Mouse (Mus musculus) thymus, adult 2 months (tissue): ENCODE measurements around the gene Nap1l2. TPM values are rescaled to one million over a fixed set of nuclear protein-coding genes. Genes with fewer than 3 reads are reported as not detected.

Experiments used
- DNase-seq: peaks from one replicate; pipeline ENCODE4 v3.0.0; 2021
- H3K27ac ChIP-seq: fragments of 200-500 bp; 2 replicates; pipeline ENCODE4 v1.5.1; 2012; ENCODE audit warnings: low read length, control low read depth; ENCODE audit not compliant: control insufficient read depth, insufficient read depth
- H3K27me3 ChIP-seq: fragments of 200-500 bp; 2 replicates; pipeline ENCODE4 v1.6.1; 2012; ENCODE audit warnings: mild to moderate bottlenecking, low read length, moderate library complexity, mixed read lengths; ENCODE audit not compliant: control insufficient read depth, insufficient read depth
- H3K36me3 ChIP-seq: fragments of 200-500 bp; 2 replicates; pipeline ENCODE4 v1.6.1; 2012; ENCODE audit warnings: mild to moderate bottlenecking, low read length, moderate library complexity; ENCODE audit not compliant: control insufficient read depth, insufficient read depth
- H3K4me1 ChIP-seq: fragments of 200-500 bp; replicated peaks from 2 replicates; pipeline ENCODE4 v1.6.1; 2012; ENCODE audit warnings: low read length; ENCODE audit not compliant: control insufficient read depth, insufficient read depth
- H3K4me3 ChIP-seq: fragments of 200-500 bp; 2 replicates; pipeline ENCODE4 v1.5.1; 2012; ENCODE audit warnings: mild to moderate bottlenecking, low read length, control low read depth, moderate library complexity; ENCODE audit not compliant: control insufficient read depth, insufficient read depth
- CTCF ChIP-seq: fragments of 200-500 bp; IDR thresholded peaks from 2 replicates; pipeline ENCODE4 v1.5.1; 2012; ENCODE audit warnings: mild to moderate bottlenecking, control low read depth, low read length, moderate library complexity, borderline replicate concordance; ENCODE audit not compliant: control insufficient read depth, poor library complexity, insufficient read depth; ENCODE audit errors: extremely low read depth
- POLR2A ChIP-seq: fragments of 200-500 bp; IDR thresholded peaks from 2 replicates; pipeline ENCODE4 v1.6.1; 2012; ENCODE audit warnings: mild to moderate bottlenecking, low read length, control low read depth, moderate library complexity; ENCODE audit not compliant: control insufficient read depth, poor library complexity, insufficient read depth; ENCODE audit errors: extremely low read depth
- WGBS: fragments of 180-500 bp; shearing (Covaris S2); methylation state at CpG from one replicate; pipeline ENCODE4 v1.1.7; 2018; 5-methylcytosine and 5-hydroxymethylcytosine counted together
- polyA plus RNA-seq: library from polyadenylated mRNA; depleted of rRNA; stranded (reverse); fragments of >200 nt; gene quantifications from 2 replicates; pipeline ENCODE4 v1.2.3, GENCODE M21; 2012; rRNA removed

Gene Nap1l2
- polyA plus RNA-seq, 1 experiment, result 0.04 TPM

DNA sequence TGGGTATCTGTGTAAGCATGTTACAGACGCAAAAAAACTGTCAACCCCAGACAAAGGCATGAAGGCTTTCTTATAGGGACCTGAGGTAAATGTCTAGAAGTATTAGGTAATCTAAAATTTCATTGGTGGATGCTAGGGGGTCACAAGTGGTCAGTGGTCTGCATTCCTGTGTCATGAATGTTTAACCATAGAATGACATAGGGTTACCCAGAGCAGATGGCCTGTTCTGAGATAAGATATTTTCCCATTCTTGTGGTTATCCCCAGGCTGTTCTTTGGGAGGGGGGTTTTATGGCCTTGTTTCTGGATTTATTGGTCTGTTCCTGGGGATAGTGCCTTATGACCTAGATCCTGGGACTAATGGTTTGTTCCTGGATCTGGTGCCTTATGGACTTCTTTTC, 30.3 kb downstream of the Nap1l2 start:
- Histone ChIP-seq H3K27me3 (no peaks in the 10 kb centered on the region), H3K36me3 (no peaks in the 10 kb centered on the region), H3K4me3 (no peak overlapping the region), H3K4me1 (no peaks in the 10 kb centered on the region), H3K27ac (no peak overlapping the region)
- no peak for DNase-seq
- TF ChIP-seq POLR2A (no peak), CTCF (no peak)
- 65% methylated on average over 1 of the region's 1 CpGs for WGBS

DNA sequence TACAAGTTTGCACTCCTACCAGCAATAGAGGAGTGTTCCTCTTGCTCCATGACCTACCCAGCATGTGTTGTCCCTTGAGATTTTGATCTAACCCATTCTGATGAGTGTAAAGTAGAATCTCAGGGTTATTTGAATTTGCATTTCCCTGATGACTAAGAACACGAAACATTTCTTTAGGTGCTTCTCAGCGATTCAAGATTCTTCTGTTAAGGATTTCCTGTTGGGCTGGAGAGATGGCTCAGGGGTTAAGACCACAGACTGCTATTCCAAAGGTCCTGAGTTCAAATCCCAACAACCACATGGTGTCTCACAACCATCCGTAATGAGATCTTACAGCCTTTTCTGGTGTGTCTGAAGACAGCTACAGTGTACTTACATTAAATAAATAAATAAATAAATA, 47.9 kb downstream of the Nap1l2 start:
- no peaks in the 10 kb centered on the region for H3K27me3 ChIP-seq
- H3K4me1 ChIP-seq, result no peaks in the 10 kb centered on the region
- no peak overlapping the region for H3K4me3 ChIP-seq
- no peak for DNase-seq
- 83% methylated on average over 3 of the region's 3 CpGs for WGBS
- no peak overlapping the region for H3K27ac ChIP-seq
- TF ChIP-seq CTCF (no peak), POLR2A (no peak)
- no peaks in the 10 kb centered on the region for H3K36me3 ChIP-seq

Other genes starting within 250 kb of the Nap1l2 start
- gene Cdx4, start 134.8 kb upstream of the Nap1l2 start, polyA plus RNA-seq, result 0.08 TPM in 1 of 2 replicates, not detected in the other
- 0.08 and 0.19 TPM in 2 replicates for gene Chic1, start 169.8 kb upstream of the Nap1l2 start, polyA plus RNA-seq
- 0.18 and 0.23 TPM in 2 replicates for gene Tsx, start 227.8 kb upstream of the Nap1l2 start, polyA plus RNA-seq
- 0.41 and 0.55 TPM in 2 replicates for gene Gm26992, start 235.4 kb upstream of the Nap1l2 start, polyA plus RNA-seq